Mouse (Mus musculus) lung, embryonic 16.5 days (tissue): ENCODE data around the gene Carnmt1. TPM values are rescaled to one million over a fixed set of nuclear protein-coding genes. Genes with fewer than 3 reads are reported as not detected.

Experiments
- ATAC-seq: fragments of 200-750 bp; cut with Nextera tagmentation; 2 replicates; pipeline ENCODE4 v1.8.0; 2017; ENCODE audit warnings: low read depth, mild to moderate bottlenecking, moderate library complexity
- H3K27ac ChIP-seq: fragments of 300-500 bp; sonication (generic); 2 replicates; pipeline ENCODE4 v1.5.1; 2014; ENCODE audit warnings: mild to moderate bottlenecking, control low read depth, low read length
- H3K27me3 ChIP-seq: fragments of 300-500 bp; sonication (generic); 2 replicates; pipeline ENCODE4 v1.6.1; 2014; ENCODE audit warnings: low read depth, low read length, mixed read lengths; ENCODE audit not compliant: control insufficient read depth, insufficient read depth
- H3K36me3 ChIP-seq: fragments of 300-500 bp; sonication (generic); 2 replicates; pipeline ENCODE4 v1.6.1; 2014; ENCODE audit warnings: low read length; ENCODE audit not compliant: control insufficient read depth, insufficient read depth
- H3K4me1 ChIP-seq: fragments of 300-500 bp; sonication (generic); replicated peaks from 2 replicates; pipeline ENCODE4 v1.6.1; 2014; ENCODE audit warnings: low read length, mixed read lengths; ENCODE audit not compliant: control insufficient read depth, insufficient read depth
- H3K4me2 ChIP-seq: fragments of 300-500 bp; sonication (generic); 2 replicates; pipeline ENCODE4 v1.6.1; 2014; ENCODE audit warnings: low read depth, low read length, control low read depth
- H3K4me3 ChIP-seq: fragments of 300-500 bp; sonication (generic); 2 replicates; pipeline ENCODE4 v1.5.1; 2014; ENCODE audit warnings: mild to moderate bottlenecking, low read length, control low read depth
- H3K9ac ChIP-seq: fragments of 300-500 bp; sonication (generic); 2 replicates; pipeline ENCODE4 v1.6.1; 2014; ENCODE audit warnings: low read length, control low read depth
- H3K9me3 ChIP-seq: fragments of 300-500 bp; sonication (generic); 2 replicates; pipeline ENCODE4 v1.6.1; 2016; ENCODE audit warnings: low read length; ENCODE audit not compliant: control insufficient read depth
- WGBS: fragments of 180-500 bp; shearing (Covaris S2); extraction: QIAGEN DNeasy Blood & Tissue Kit; methylation state at CpG from one replicate; pipeline ENCODE4 v1.1.7; 2014; 5-methylcytosine and 5-hydroxymethylcytosine counted together
- polyA plus RNA-seq: library from polyadenylated mRNA; unstranded; fragments of >200 nt; fragmentation: Nextera tagmentation; extraction: Ambion mirVana; gene quantifications from 2 replicates; pipeline ENCODE4 v1.2.1, GENCODE M21; 2015

Gene Carnmt1
- polyA plus RNA-seq, 1 experiment from 2014 or later, result 21.5 TPM

DNA sequence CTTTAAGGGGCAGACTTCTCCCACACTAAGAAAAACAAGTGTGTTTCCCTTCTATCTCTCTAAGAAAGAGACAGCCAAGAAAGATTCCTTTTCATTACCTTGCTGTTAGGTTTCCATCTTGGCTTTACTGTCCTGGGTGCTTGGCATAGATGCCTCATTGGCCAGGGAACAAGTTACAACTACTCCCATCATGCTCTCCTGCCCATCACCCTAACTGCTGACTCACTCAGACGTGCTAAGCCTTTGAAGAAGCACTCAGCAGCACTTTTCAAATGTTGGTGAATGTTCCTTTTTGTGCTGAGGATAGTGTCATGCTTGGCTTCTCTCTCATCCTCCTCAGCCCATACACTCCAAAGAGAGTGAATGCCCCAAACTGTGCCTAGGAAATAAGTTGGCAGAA is 8.9 kb upstream of the Carnmt1 start:
- H3K4me1 ChIP-seq, result no peaks in the 10 kb centered on the region
- no peak overlapping the region for H3K4me2 ChIP-seq
- no peaks in the 10 kb centered on the region for H3K27me3 ChIP-seq
- H3K4me3 ChIP-seq, result no peak overlapping the region
- no peaks in the 10 kb centered on the region for H3K9me3 ChIP-seq
- WGBS, result 45% methylated on average over 1 of the region's 1 CpGs
- H3K27ac ChIP-seq, result no peak overlapping the region
- no peak overlapping the region for H3K9ac ChIP-seq
- H3K36me3 ChIP-seq, result no peaks in the 10 kb centered on the region
- no peak for ATAC-seq

DNA sequence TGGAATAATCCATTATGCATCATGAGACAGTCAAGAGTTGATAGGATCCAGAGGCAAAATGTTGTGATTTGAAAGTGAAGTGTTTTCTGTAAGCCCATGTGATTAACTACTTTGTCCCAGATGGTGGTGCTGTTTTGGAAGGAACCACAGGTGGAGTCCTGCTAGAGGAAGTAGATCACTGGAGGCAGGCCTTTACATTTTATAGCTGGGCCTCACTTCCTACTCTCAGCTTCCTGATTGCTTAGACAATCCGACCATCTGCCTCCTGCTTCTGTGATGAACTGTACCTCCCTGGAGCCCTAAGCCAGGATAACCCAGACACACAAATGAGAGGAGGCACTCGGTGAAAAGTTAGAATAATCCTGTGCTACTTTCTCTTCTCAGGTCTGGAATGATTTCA is 6.7 kb upstream of the Carnmt1 start:
- no peak overlapping the region for H3K4me2 ChIP-seq
- H3K27me3 ChIP-seq, result no peaks in the 10 kb centered on the region
- no peak for ATAC-seq
- no peak overlapping the region for H3K4me3 ChIP-seq
- no peak overlapping the region for H3K9ac ChIP-seq
- 53% methylated on average over 2 of the region's 2 CpGs for WGBS
- H3K9me3 ChIP-seq, result no peaks in the 10 kb centered on the region
- no peak overlapping the region for H3K27ac ChIP-seq
- no peaks in the 10 kb centered on the region for H3K36me3 ChIP-seq
- no peaks in the 10 kb centered on the region for H3K4me1 ChIP-seq

DNA sequence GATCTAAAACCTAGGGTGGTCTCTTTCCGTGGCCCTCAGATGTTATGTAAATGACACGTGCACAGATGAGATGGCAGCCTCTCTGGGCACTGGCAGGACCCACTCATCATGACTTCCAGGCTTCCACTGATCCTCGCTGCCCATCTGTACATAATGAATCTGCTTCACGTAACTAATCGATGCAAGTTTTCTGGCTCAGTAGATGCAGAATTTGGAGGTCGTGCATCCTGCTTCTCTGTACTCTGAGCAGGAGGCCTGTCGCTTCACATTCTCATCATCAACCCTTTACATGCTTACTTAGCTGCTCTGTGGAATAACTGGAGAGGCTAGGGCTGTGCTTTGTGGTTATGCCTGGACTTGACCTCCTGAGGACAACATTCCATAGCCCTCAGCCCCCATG is 3.6 kb upstream of the Carnmt1 start:
- WGBS, result 87% methylated on average over 7 of the region's 7 CpGs
- no peak for ATAC-seq
- H3K9me3 ChIP-seq, result no peaks in the 10 kb centered on the region
- no peaks in the 10 kb centered on the region for H3K36me3 ChIP-seq
- no peaks in the 10 kb centered on the region for H3K27me3 ChIP-seq
- no peak overlapping the region for H3K27ac ChIP-seq
- H3K4me1 ChIP-seq, result peaks cover 3% of the 10 kb centered on the region
- H3K4me2 ChIP-seq, result no peak overlapping the region
- no peak overlapping the region for H3K9ac ChIP-seq
- no peak overlapping the region for H3K4me3 ChIP-seq

DNA sequence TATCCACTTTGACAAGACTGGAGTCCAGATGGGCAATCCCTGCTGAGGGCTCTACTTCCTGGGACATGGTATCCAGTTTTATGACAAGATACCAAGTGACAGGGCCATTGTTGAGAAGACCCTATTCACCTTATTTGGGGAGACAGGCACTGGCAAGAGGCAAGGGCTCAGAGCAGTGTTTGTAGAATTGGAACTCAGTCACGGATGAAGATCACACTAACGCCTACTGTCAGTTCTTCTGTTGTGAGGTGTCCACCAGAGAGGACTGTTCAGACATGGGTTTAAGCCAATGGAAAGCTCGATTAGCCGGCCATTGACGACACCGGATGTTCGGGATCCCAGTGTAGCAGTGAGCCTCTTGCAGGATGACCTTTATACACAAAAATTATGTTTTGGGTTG is 1.0 kb upstream of the Carnmt1 start:
- Histone ChIP-seq H3K9ac (no peak overlapping the region), H3K27me3 (no peaks in the 10 kb centered on the region), H3K36me3 (no peaks in the 10 kb centered on the region), H3K27ac (no peak overlapping the region), H3K4me1 (peaks cover 19% of the 10 kb centered on the region), H3K9me3 (no peaks in the 10 kb centered on the region), H3K4me2 (no peak overlapping the region), H3K4me3 (no peak overlapping the region)
- no peak for ATAC-seq
- 92% methylated on average over 7 of the region's 7 CpGs for WGBS

DNA sequence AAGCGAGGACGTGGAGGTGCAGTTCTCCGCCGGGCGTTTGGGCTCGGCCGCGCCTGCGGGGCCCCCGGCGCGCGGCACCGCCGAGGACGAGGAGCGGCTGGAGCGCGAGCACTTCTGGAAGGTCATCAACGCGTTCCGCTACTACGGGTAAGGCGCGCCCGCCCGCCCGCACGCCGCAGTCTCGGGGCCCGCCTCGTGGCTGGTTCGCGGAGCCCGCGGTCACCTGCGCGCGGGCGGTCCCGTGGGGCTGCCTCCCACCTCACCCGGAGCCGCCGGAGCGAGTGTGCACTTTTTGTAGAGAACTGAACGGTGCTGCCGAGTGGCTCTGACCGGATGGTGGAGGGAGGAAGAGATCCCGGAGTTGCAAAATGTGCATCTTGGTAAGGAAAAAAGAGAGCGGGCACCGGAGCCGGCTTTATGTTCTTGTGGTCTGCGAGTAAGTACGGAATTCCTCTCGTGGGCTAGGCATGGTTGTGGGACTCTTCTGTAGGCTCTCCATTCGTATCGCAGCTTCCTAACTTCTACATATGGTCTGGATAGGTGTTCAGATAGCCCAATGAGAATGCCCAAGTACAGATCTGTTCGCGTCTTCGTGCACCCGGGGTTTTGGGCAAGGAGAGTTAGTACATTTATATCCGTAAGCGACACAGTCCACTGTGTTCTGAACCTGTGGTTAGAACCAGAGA is 635 bp downstream of the Carnmt1 start:
- Histone ChIP-seq H3K4me3 (peak overlapping the region; percentile 85), H3K4me2 (peak overlapping the region; percentile 59), H3K27me3 (no peaks in the 10 kb centered on the region), H3K36me3 (no peaks in the 10 kb centered on the region), H3K9ac (peak overlapping the region; percentile 87), H3K9me3 (no peaks in the 10 kb centered on the region), H3K27ac (peak overlapping the region; percentile 87), H3K4me1 (peaks cover 22% of the 10 kb centered on the region)
- WGBS, result 0% methylated on average over 50 of the region's 64 CpGs
- peak; percentile 70 for ATAC-seq

DNA sequence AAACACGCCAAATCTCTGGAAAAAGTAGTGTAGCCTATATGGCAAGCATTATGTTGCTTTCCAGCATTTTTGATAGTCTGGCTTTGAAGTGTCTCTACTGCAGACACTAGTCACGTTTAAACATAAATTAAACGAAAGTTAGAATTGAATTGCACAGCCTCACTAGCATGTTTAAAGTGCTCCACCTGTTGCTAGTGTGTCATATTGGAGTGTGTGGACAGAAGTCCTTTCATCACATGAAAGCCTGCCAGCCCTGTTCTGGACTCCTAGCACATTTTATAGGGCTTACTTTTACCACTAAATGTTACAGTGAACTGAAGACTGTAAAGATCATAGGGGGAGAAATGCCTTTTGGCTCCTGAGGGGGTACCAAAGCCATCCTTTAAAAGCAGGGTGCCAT is 1.9 kb downstream of the Carnmt1 start:
- ATAC-seq, result no peak

DNA sequence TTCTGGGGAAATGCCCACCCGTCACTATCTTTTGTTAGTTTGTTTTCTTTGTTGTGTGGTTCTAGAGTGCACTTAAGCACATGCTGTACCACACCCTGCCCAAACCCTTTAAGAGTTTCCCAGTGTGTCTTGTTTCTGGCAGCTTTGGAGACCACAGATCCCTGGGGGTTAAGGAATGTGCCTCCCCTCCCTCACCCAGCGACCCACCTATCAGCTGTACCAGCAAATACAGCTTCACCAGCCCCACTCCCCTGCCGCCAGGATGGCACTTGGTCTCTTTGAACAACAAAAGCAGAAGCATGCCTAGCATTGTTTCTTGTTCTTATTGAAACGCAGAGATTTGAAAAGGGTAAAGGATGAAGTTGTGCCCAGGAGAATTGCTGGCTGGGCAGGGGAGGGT is 2.6 kb downstream of the Carnmt1 start:
- no peak overlapping the region for H3K4me3 ChIP-seq

More for the DNA sequence above, 1.9 kb downstream of the Carnmt1 start:
- Histone ChIP-seq H3K4me2 (peak overlapping the region; percentile 59), H3K27ac (no peak overlapping the region), H3K4me3 (peak overlapping the region; percentile 85), H3K9ac (0 out of 2 replicates have a peak overlapping the region, but pooled peaks have one; percentile 2), H3K9me3 (no peaks in the 10 kb centered on the region), H3K4me1 (peaks cover 24% of the 10 kb centered on the region), H3K36me3 (no peaks in the 10 kb centered on the region), H3K27me3 (no peaks in the 10 kb centered on the region)
- 39% methylated on average over 3 of the region's 3 CpGs for WGBS

DNA sequence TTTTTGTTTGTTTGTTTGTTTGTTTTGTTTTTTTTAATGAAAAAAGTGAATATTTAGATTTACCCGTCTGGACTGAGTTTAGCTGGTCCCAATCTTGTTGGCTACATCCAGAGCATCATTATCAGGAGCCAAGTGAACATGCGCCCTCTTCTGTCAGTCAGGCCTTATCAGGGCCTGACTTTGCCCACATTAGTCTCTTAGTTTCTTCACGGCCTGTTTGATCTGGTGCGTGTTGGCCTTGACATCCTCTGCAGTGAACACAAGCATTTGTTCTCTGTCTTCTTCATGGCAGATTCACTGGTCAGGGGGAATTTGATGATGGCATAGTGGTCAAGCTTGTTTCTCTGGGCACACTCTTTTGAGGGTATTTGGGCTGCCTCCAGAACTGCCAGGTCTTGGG is 11.6 kb downstream of the Carnmt1 start:
- no peak overlapping the region for H3K4me2 ChIP-seq
- H3K4me3 ChIP-seq, result no peak overlapping the region
- no peak overlapping the region for H3K9ac ChIP-seq
- H3K4me1 ChIP-seq, result no peaks in the 10 kb centered on the region
- no peaks in the 10 kb centered on the region for H3K9me3 ChIP-seq
- H3K36me3 ChIP-seq, result peaks cover 9% of the 10 kb centered on the region
- H3K27ac ChIP-seq, result no peak overlapping the region
- WGBS, result 70% methylated on average over 4 of the region's 4 CpGs
- H3K27me3 ChIP-seq, result no peaks in the 10 kb centered on the region
- no peak for ATAC-seq

More for the DNA sequence above, 2.6 kb downstream of the Carnmt1 start:
- 46% methylated on average over 4 of the region's 4 CpGs for WGBS
- H3K9ac ChIP-seq, result peak overlapping the region; percentile 36; the same call in 1 of the 2 replicates
- no peaks in the 10 kb centered on the region for H3K36me3 ChIP-seq
- peak overlapping the region; percentile 31; the same call in 1 of the 2 replicates for H3K4me2 ChIP-seq
- H3K9me3 ChIP-seq, result no peaks in the 10 kb centered on the region
- H3K27ac ChIP-seq, result no peak overlapping the region
- ATAC-seq, result no peak
- peaks cover 24% of the 10 kb centered on the region for H3K4me1 ChIP-seq
- no peaks in the 10 kb centered on the region for H3K27me3 ChIP-seq

DNA sequence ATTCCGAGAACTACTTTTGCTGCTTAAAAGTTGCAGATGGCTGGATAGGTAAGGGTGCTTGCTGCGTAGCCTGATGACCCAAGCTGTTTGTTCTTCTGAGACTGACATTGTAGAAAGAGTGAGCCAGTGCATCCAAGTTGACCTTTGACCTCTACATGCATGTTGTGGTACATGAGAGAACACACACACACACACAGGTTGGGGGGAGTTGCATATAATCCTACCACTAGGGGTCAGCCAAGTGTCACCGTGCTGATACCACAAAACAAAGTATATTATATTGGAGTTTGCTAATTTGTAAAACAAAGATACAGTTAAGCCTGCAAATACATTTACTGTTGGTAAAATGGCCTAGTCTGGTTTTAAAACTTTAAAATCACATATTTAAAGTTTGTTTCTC is 17.0 kb downstream of the Carnmt1 start:
- ATAC-seq, result no peak; the same call in 1 of the 2 replicates
- H3K36me3 ChIP-seq, result no peaks in the 10 kb centered on the region
- H3K9ac ChIP-seq, result no peak overlapping the region
- no peaks in the 10 kb centered on the region for H3K4me1 ChIP-seq
- 68% methylated on average over 3 of the region's 3 CpGs for WGBS
- no peaks in the 10 kb centered on the region for H3K9me3 ChIP-seq
- no peak overlapping the region for H3K4me2 ChIP-seq
- no peak overlapping the region for H3K27ac ChIP-seq
- H3K4me3 ChIP-seq, result no peak overlapping the region
- H3K27me3 ChIP-seq, result no peaks in the 10 kb centered on the region
